Mouse (Mus musculus) stomach, embryonic 14.5 days (tissue): Measurements from ENCODE around the gene Brd7. TPM values are rescaled to one million over a fixed set of nuclear protein-coding genes. Genes with fewer than 3 reads are reported as not detected.

ENCODE experiments used
- ATAC-seq: fragments of 200-750 bp; cut with Nextera tagmentation; 2 replicates; pipeline ENCODE4 v1.8.0; 2017; ENCODE audit warnings: low read depth, moderate TSS enrichment; ENCODE audit not compliant: insufficient number of reproducible peaks, insufficient read depth, low FRiP score
- H3K27ac ChIP-seq: fragments of 300-500 bp; sonication (generic); 2 replicates; pipeline ENCODE4 v1.5.1; 2014; ENCODE audit warnings: mild to moderate bottlenecking, low read length, moderate library complexity, mixed read lengths
- H3K27me3 ChIP-seq: fragments of 300-500 bp; sonication (generic); 2 replicates; pipeline ENCODE4 v1.6.1; 2014; ENCODE audit warnings: low read length, control low read depth, mixed read lengths; ENCODE audit not compliant: control insufficient read depth, insufficient read depth
- H3K36me3 ChIP-seq: fragments of 300-500 bp; sonication (generic); 2 replicates; pipeline ENCODE4 v1.6.1; 2014; ENCODE audit warnings: mild to moderate bottlenecking, control low read depth, low read length, moderate library complexity, mixed read lengths; ENCODE audit not compliant: control insufficient read depth, insufficient read depth
- H3K4me1 ChIP-seq: fragments of 300-500 bp; sonication (generic); 2 replicates; pipeline ENCODE4 v1.6.1; 2014; ENCODE audit warnings: low read length, control low read depth, mixed read lengths; ENCODE audit not compliant: control insufficient read depth, insufficient read depth
- H3K4me2 ChIP-seq: fragments of 300-500 bp; sonication (generic); replicated peaks from 2 replicates; pipeline ENCODE4 v1.6.1; 2014; ENCODE audit warnings: low read depth, low read length, control low read depth
- H3K4me3 ChIP-seq: fragments of 300-500 bp; sonication (generic); 2 replicates; pipeline ENCODE4 v1.5.1; 2014; ENCODE audit warnings: low read depth, low read length, control low read depth
- H3K9ac ChIP-seq: fragments of 300-500 bp; sonication (generic); replicated peaks from 2 replicates; pipeline ENCODE4 v1.6.1; 2014; ENCODE audit warnings: low read depth, mild to moderate bottlenecking, control low read depth, low read length, moderate library complexity, mixed read lengths
- H3K9me3 ChIP-seq: fragments of 300-500 bp; sonication (generic); 2 replicates; pipeline ENCODE4 v1.6.1; 2016; ENCODE audit warnings: low read depth, low read length, control low read depth; ENCODE audit not compliant: control insufficient read depth
- WGBS: fragments of 180-500 bp; shearing (Covaris S2); extraction: QIAGEN DNeasy Blood & Tissue Kit; methylation state at CpG from one replicate; pipeline ENCODE4 v1.1.7; 2014; 5-methylcytosine and 5-hydroxymethylcytosine counted together
- polyA plus RNA-seq: library from polyadenylated mRNA; unstranded; fragments of >200 nt; fragmentation: Nextera tagmentation; extraction: Ambion mirVana; gene quantifications from 2 replicates; pipeline ENCODE4 v1.2.1, GENCODE M21; 2014

Gene Brd7
- polyA plus RNA-seq, result 66.1 and 66.5 TPM in 2 replicates

- Histone ChIP-seq H3K27ac (peak within 1 kb of the TSS; percentile 82), H3K9me3 (no peaks in the 10 kb centered on the region), H3K4me2 (peak within 1 kb of the TSS; percentile 93), H3K9ac (peak within 1 kb of the TSS; percentile 95), H3K27me3 (no peaks in the 10 kb centered on the region), H3K4me1 (peaks cover 13% of the 10 kb centered on the region), H3K36me3 (peaks cover 23% of the 10 kb centered on the region), H3K4me3 (peak within 1 kb of the TSS; percentile 96)
- under 1% methylated on average over 88 of the region's 91 CpGs for WGBS
- ATAC-seq, result peak; percentile 86
Observed at GRCm38 (mm10) chr8:88361708-88362428, at the start of gene Brd7. TSS of gene Brd7 (minus strand) at chr8:88362194.

- Histone ChIP-seq H3K4me3 (no peak overlapping the region), H3K4me2 (no peak overlapping the region), H3K36me3 (no peaks in the 10 kb centered on the region), H3K4me1 (no peaks in the 10 kb centered on the region), H3K27me3 (no peaks in the 10 kb centered on the region), H3K9ac (no peak overlapping the region), H3K9me3 (no peaks in the 10 kb centered on the region; the same call in 1 of the 2 replicates), H3K27ac (no peak overlapping the region)
- no peak for ATAC-seq
- WGBS, result 70% methylated on average over 6 of the region's 6 CpGs
Observed at GRCm38 (mm10) chr8:88411461-88411860, 49.5 kb upstream of the Brd7 start.

- Histone ChIP-seq H3K27me3 (no peaks in the 10 kb centered on the region), H3K9ac (no peak overlapping the region), H3K4me1 (no peaks in the 10 kb centered on the region), H3K4me3 (no peak overlapping the region), H3K9me3 (peaks cover 3% of the 10 kb centered on the region; the same call in 1 of the 2 replicates), H3K4me2 (no peak overlapping the region), H3K27ac (no peak overlapping the region), H3K36me3 (no peaks in the 10 kb centered on the region)
- no peak for ATAC-seq
- WGBS, result 51% methylated on average over 11 of the region's 11 CpGs
Observed at GRCm38 (mm10) chr8:88409401-88409940, 47.5 kb upstream of the Brd7 start.

GRCm38 (mm10) chr8:88407716-88408115, 45.7 kb upstream of the Brd7 start:
- no peak for ATAC-seq

DNA sequence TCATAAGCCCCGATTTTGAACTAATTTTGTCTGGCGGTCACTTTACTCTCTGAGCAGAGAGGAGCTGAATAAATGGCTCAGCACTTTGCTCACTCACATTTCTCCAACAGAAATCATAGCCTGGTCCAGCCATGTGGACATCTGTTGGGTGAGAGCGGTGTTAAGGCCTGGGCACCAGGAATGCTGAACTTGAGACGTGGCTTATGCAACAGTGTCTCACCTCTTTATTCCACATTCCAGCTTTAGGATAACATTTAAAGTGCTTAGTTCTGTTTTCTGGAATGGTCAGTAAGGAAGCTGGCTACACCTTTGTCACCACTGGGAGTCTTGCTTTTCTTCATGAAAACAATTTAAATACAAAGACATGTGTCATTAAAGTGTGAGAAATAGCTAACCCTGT, 36.1 kb upstream of the Brd7 start:
- Histone ChIP-seq H3K27me3 (no peaks in the 10 kb centered on the region), H3K9me3 (no peaks in the 10 kb centered on the region), H3K9ac (no peak overlapping the region), H3K4me1 (no peaks in the 10 kb centered on the region), H3K27ac (no peak overlapping the region), H3K4me3 (no peak overlapping the region), H3K36me3 (no peaks in the 10 kb centered on the region), H3K4me2 (no peak overlapping the region)
- ATAC-seq, result no peak
- WGBS, result 88% methylated on average over 4 of the region's 4 CpGs

More at GRCm38 (mm10) chr8:88407716-88408115, 45.7 kb upstream of the Brd7 start:
- Histone ChIP-seq H3K4me3 (no peak overlapping the region), H3K27me3 (no peaks in the 10 kb centered on the region), H3K9ac (no peak overlapping the region), H3K4me1 (no peaks in the 10 kb centered on the region), H3K36me3 (no peaks in the 10 kb centered on the region), H3K4me2 (no peak overlapping the region), H3K9me3 (peaks cover 3% of the 10 kb centered on the region; the same call in 1 of the 2 replicates), H3K27ac (no peak overlapping the region)
- WGBS, result 92% methylated on average over 6 of the region's 6 CpGs

GRCm38 (mm10) chr8:88393298-88393697, 31.3 kb upstream of the Brd7 start:
- no peak overlapping the region for H3K4me2 ChIP-seq
- H3K36me3 ChIP-seq, result no peaks in the 10 kb centered on the region
- no peaks in the 10 kb centered on the region for H3K27me3 ChIP-seq
- H3K9me3 ChIP-seq, result no peaks in the 10 kb centered on the region
- WGBS, result 84% methylated on average over 3 of the region's 3 CpGs
- no peaks in the 10 kb centered on the region for H3K4me1 ChIP-seq
- no peak for ATAC-seq
- no peak overlapping the region for H3K9ac ChIP-seq
- no peak overlapping the region for H3K27ac ChIP-seq
- H3K4me3 ChIP-seq, result no peak overlapping the region

- Histone ChIP-seq H3K27ac (no peak overlapping the region), H3K4me1 (no peaks in the 10 kb centered on the region), H3K36me3 (no peaks in the 10 kb centered on the region), H3K9ac (no peak overlapping the region), H3K27me3 (no peaks in the 10 kb centered on the region), H3K4me3 (no peak overlapping the region), H3K4me2 (no peak overlapping the region), H3K9me3 (no peaks in the 10 kb centered on the region)
- WGBS, result 89% methylated on average over 1 of the region's 1 CpGs
- no peak for ATAC-seq
Observed at GRCm38 (mm10) chr8:88390749-88391148, 28.8 kb upstream of the Brd7 start.

DNA sequence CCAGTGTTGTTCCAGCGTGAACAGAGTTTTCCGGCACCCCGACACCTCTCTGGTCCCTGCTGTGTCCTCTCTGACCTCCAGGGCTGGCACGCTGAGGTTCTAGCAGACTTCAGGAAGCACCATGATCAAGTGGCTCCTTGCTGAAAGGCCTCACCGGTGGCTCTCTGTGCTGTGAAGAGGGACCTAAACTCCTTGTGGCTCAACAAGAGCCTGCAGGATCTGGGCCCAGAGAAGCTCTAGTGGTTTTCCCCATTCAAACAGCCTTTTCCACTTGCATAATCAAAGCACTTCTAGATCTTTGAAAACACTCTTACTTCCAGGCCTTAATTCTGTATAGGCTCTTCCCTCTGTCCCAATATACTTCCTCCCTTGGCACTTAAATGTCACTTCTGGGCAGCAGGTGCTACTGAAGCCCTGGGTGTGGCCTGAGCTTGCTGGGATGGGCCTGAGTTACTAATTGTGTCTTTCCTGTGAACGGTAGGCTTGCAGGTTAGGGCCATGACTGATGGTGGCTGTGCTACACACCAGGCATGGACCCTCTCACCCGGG, 26.8 kb upstream of the Brd7 start:
- Histone ChIP-seq H3K4me2 (no peak overlapping the region), H3K4me3 (no peak overlapping the region), H3K4me1 (no peaks in the 10 kb centered on the region), H3K27me3 (no peaks in the 10 kb centered on the region), H3K36me3 (no peaks in the 10 kb centered on the region), H3K27ac (no peak overlapping the region), H3K9me3 (no peaks in the 10 kb centered on the region), H3K9ac (no peak overlapping the region)
- 67% methylated on average over 7 of the region's 7 CpGs for WGBS
- no peak for ATAC-seq
